Mouse (Mus musculus): ENCODE measurements around the gene Vangl1. TPM values are rescaled to one million over a fixed set of nuclear protein-coding genes. Genes with fewer than 3 reads are reported as not detected.
A peak's percentile ranks its signal among the peaks of the same experiment; 100 is the strongest.
"Not testable (repeated sequence)": the region's sequence is repeated elsewhere in the genome, so short reads cannot be mapped to it uniquely, and the experiment has no call there.

The Vangl1 gene
- polyA plus RNA-seq, 1 experiment from 2014 or later: 13.4 TPM

GRCm38 (mm10) chr3:102205458-102205830, 951 bp upstream of the Vangl1 start:
- 4% methylated on average over 7 of the region's 7 CpGs for WGBS
- H3K4me3 ChIP-seq (ENCODE audit: low read depth, low read length): no peak overlapping the region
- H3K4me2 ChIP-seq (ENCODE audit: low read depth): peak overlapping the region; percentile 92; the same call in 1 of the 2 replicates
- H3K36me3 ChIP-seq (ENCODE audit: control insufficient read depth, insufficient read depth, low read length): no peaks in the 10 kb centered on the region
- no peaks in the 10 kb centered on the region for H3K9me3 ChIP-seq (ENCODE audit: control insufficient read depth, low read length)
- ATAC-seq (ENCODE audit: insufficient read depth, low FRiP score, low TSS enrichment): no peak
- peak; percentile 44 for DNase-seq (ENCODE audit: low spot score)
- peaks cover 8% of the 10 kb centered on the region for H3K4me1 ChIP-seq (ENCODE audit: control insufficient read depth, insufficient read depth, low read length)
- H3K27ac ChIP-seq (ENCODE audit: low read depth, low read length): no peak overlapping the region
- H3K27me3 ChIP-seq (ENCODE audit: control insufficient read depth, insufficient read depth, low read length): peaks cover 4% of the 10 kb centered on the region; the same call in 1 of the 2 replicates
- H3K9ac ChIP-seq (ENCODE audit: low read length): no peak overlapping the region

- WGBS: 11% methylated on average over 13 of the region's 17 CpGs
- not testable (repeated sequence) for H3K36me3 ChIP-seq (ENCODE audit: control insufficient read depth, insufficient read depth, low read length); H3K27me3 ChIP-seq (ENCODE audit: control insufficient read depth, insufficient read depth, low read length); H3K27ac ChIP-seq (ENCODE audit: low read depth, low read length); H3K9me3 ChIP-seq (ENCODE audit: control insufficient read depth, low read length)
- DNase-seq (ENCODE audit: low spot score) (peak; percentile 36), ATAC-seq (ENCODE audit: insufficient read depth, low FRiP score, low TSS enrichment) (peak; percentile 16)
- Histone ChIP-seq H3K4me3 (ENCODE audit: low read depth, low read length) (peak overlapping the region; percentile 70), H3K4me1 (ENCODE audit: control insufficient read depth, insufficient read depth, low read length) (peaks cover 11% of the 10 kb centered on the region), H3K9ac (ENCODE audit: low read length) (peak overlapping the region; percentile 74), H3K4me2 (ENCODE audit: low read depth) (peak overlapping the region; percentile 92)
Measured at GRCm38 (mm10) chr3:102204734-102205457, 403 bp upstream of the Vangl1 start.

GRCm38 (mm10) chr3:102203131-102203530, 1.4 kb downstream of the Vangl1 start:
- Histone ChIP-seq H3K36me3 (ENCODE audit: control insufficient read depth, insufficient read depth, low read length) (no peaks in the 10 kb centered on the region), H3K4me2 (ENCODE audit: low read depth) (peak overlapping the region; percentile 92), H3K4me1 (ENCODE audit: control insufficient read depth, insufficient read depth, low read length) (peaks cover 17% of the 10 kb centered on the region), H3K4me3 (ENCODE audit: low read depth, low read length) (peak overlapping the region; percentile 70), H3K27me3 (ENCODE audit: control insufficient read depth, insufficient read depth, low read length) (peaks cover 4% of the 10 kb centered on the region), H3K27ac (ENCODE audit: low read depth, low read length) (no peak overlapping the region), H3K9ac (ENCODE audit: low read length) (peak overlapping the region; percentile 74; the same call in 1 of the 2 replicates), H3K9me3 (ENCODE audit: control insufficient read depth, low read length) (no peaks in the 10 kb centered on the region)
- DNase-seq (ENCODE audit: low spot score) (no peak), ATAC-seq (ENCODE audit: insufficient read depth, low FRiP score, low TSS enrichment) (no peak)
- WGBS: 3% methylated on average over 7 of the region's 7 CpGs

DNA sequence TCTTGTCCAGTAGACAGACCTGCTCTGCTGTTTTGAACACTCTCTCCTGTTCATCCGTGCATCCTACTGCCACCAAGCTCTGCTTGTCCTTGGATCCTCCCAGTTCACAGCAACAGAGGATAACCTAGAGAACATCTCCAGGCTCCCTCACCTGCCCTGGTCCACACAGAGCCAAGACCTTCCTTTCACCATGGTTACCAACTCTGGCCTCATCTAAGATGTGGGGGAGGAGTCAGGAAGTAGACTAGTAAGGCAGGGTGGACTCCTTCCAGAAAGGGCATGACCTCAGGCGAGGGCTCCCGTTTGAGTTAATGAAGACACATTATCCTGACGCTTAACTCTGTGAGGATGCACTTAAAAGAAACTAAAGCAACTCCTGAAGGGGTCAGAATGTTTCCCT, 4.5 kb downstream of the Vangl1 start:
- no peak overlapping the region for H3K27ac ChIP-seq (ENCODE audit: low read depth, low read length)
- ATAC-seq (ENCODE audit: insufficient read depth, low FRiP score, low TSS enrichment): no peak
- no peak for DNase-seq (ENCODE audit: low spot score)
- H3K36me3 ChIP-seq (ENCODE audit: control insufficient read depth, insufficient read depth, low read length): no peaks in the 10 kb centered on the region
- H3K4me2 ChIP-seq (ENCODE audit: low read depth): no peak overlapping the region
- whole genome bisulfite sequencing: 33% methylated on average over 4 of the region's 4 CpGs
- peaks cover 6% of the 10 kb centered on the region; the same call in 1 of the 2 replicates for H3K27me3 ChIP-seq (ENCODE audit: control insufficient read depth, insufficient read depth, low read length)
- H3K4me3 ChIP-seq (ENCODE audit: low read depth, low read length): no peak overlapping the region
- no peaks in the 10 kb centered on the region for H3K9me3 ChIP-seq (ENCODE audit: control insufficient read depth, low read length)
- peaks cover 32% of the 10 kb centered on the region for H3K4me1 ChIP-seq (ENCODE audit: control insufficient read depth, insufficient read depth, low read length)
- no peak overlapping the region for H3K9ac ChIP-seq (ENCODE audit: low read length)

GRCm38 (mm10) chr3:102199226-102199625, 5.3 kb downstream of the Vangl1 start:
- Histone ChIP-seq H3K9me3 (ENCODE audit: control insufficient read depth, low read length) (no peaks in the 10 kb centered on the region), H3K27me3 (ENCODE audit: control insufficient read depth, insufficient read depth, low read length) (peaks cover 6% of the 10 kb centered on the region; the same call in 1 of the 2 replicates), H3K36me3 (ENCODE audit: control insufficient read depth, insufficient read depth, low read length) (no peaks in the 10 kb centered on the region), H3K4me1 (ENCODE audit: control insufficient read depth, insufficient read depth, low read length) (peaks cover 38% of the 10 kb centered on the region), H3K9ac (ENCODE audit: low read length) (no peak overlapping the region), H3K4me3 (ENCODE audit: low read depth, low read length) (no peak overlapping the region), H3K4me2 (ENCODE audit: low read depth) (no peak overlapping the region), H3K27ac (ENCODE audit: low read depth, low read length) (no peak overlapping the region)
- DNase-seq (ENCODE audit: low spot score) (no peak), ATAC-seq (ENCODE audit: insufficient read depth, low FRiP score, low TSS enrichment) (no peak)
- 62% methylated on average over 4 of the region's 4 CpGs for WGBS

DNA sequence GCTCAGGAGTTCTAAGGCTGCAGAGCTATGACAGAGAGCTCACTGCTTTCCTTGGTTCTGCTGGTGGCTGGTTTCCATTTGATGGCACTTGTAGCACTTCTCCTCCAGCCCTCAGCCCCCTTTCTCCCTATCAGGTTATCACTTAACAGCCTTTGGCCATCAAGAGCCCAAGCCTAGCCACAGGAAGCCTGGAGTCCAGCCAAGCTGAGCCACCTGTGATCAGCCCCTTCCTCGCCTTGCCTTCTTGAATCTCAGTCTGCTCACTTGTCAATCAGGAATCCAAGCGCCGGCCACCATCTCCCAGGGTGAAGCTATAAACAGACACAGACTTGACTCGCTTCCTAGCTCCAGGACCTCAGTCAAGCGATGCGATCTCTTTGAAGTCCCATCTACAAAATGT, 6.0 kb downstream of the Vangl1 start:
- H3K27ac ChIP-seq (ENCODE audit: low read depth, low read length): no peak overlapping the region
- H3K9me3 ChIP-seq (ENCODE audit: control insufficient read depth, low read length): no peaks in the 10 kb centered on the region
- no peak overlapping the region for H3K4me3 ChIP-seq (ENCODE audit: low read depth, low read length)
- H3K9ac ChIP-seq (ENCODE audit: low read length): no peak overlapping the region
- peaks cover 6% of the 10 kb centered on the region; the same call in 1 of the 2 replicates for H3K27me3 ChIP-seq (ENCODE audit: control insufficient read depth, insufficient read depth, low read length)
- H3K4me1 ChIP-seq (ENCODE audit: control insufficient read depth, insufficient read depth, low read length): peaks cover 43% of the 10 kb centered on the region
- WGBS: 32% methylated on average over 6 of the region's 6 CpGs
- ATAC-seq (ENCODE audit: insufficient read depth, low FRiP score, low TSS enrichment) (no peak), DNase-seq (ENCODE audit: low spot score) (no peak)
- no peaks in the 10 kb centered on the region for H3K36me3 ChIP-seq (ENCODE audit: control insufficient read depth, insufficient read depth, low read length)
- no peak overlapping the region for H3K4me2 ChIP-seq (ENCODE audit: low read depth)

DNA sequence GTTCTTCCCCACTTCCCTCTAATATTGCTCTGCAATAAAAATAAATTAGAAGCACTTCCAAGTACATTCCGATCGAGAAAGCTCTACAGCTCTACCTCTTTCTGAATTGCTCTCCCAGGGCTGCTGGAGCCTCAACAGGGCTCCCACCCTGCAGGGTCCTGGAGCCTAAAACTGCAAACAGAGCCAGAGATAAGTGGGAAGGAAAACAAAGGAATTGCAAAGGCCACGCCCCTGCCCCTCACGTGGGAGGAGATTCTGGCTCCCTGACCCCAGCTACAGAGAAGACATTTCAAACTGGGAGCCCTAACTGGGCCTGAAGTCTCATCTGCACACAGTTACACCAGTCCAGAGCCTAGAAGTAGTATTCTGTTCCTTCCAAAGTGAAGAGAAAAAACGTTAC, 6.7 kb downstream of the Vangl1 start:
- Histone ChIP-seq H3K4me2 (ENCODE audit: low read depth) (no peak overlapping the region), H3K27me3 (ENCODE audit: control insufficient read depth, insufficient read depth, low read length) (peaks cover 6% of the 10 kb centered on the region; the same call in 1 of the 2 replicates), H3K36me3 (ENCODE audit: control insufficient read depth, insufficient read depth, low read length) (no peaks in the 10 kb centered on the region), H3K27ac (ENCODE audit: low read depth, low read length) (0 out of 2 replicates have a peak overlapping the region, but pooled peaks have one; percentile 7), H3K4me3 (ENCODE audit: low read depth, low read length) (no peak overlapping the region), H3K9ac (ENCODE audit: low read length) (no peak overlapping the region), H3K4me1 (ENCODE audit: control insufficient read depth, insufficient read depth, low read length) (peaks cover 44% of the 10 kb centered on the region), H3K9me3 (ENCODE audit: control insufficient read depth, low read length) (no peaks in the 10 kb centered on the region)
- ATAC-seq (ENCODE audit: insufficient read depth, low FRiP score, low TSS enrichment) (no peak), DNase-seq (ENCODE audit: low spot score) (no peak)
- 7% methylated on average over 5 of the region's 5 CpGs for WGBS

- Histone ChIP-seq H3K4me3 (ENCODE audit: low read depth, low read length) (no peak overlapping the region), H3K27me3 (ENCODE audit: control insufficient read depth, insufficient read depth, low read length) (peaks cover 9% of the 10 kb centered on the region; the same call in 1 of the 2 replicates), H3K4me2 (ENCODE audit: low read depth) (no peak overlapping the region), H3K9ac (ENCODE audit: low read length) (no peak overlapping the region), H3K9me3 (ENCODE audit: control insufficient read depth, low read length) (no peaks in the 10 kb centered on the region), H3K27ac (ENCODE audit: low read depth, low read length) (0 out of 2 replicates have a peak overlapping the region, but pooled peaks have one; percentile 7), H3K36me3 (ENCODE audit: control insufficient read depth, insufficient read depth, low read length) (no peaks in the 10 kb centered on the region), H3K4me1 (ENCODE audit: control insufficient read depth, insufficient read depth, low read length) (peaks cover 46% of the 10 kb centered on the region)
- 70% methylated on average over 5 of the region's 5 CpGs for WGBS
- ATAC-seq (ENCODE audit: insufficient read depth, low FRiP score, low TSS enrichment): no peak
- DNase-seq (ENCODE audit: low spot score): no peak
Measured at GRCm38 (mm10) chr3:102197152-102197551, 7.3 kb downstream of the Vangl1 start.

DNA sequence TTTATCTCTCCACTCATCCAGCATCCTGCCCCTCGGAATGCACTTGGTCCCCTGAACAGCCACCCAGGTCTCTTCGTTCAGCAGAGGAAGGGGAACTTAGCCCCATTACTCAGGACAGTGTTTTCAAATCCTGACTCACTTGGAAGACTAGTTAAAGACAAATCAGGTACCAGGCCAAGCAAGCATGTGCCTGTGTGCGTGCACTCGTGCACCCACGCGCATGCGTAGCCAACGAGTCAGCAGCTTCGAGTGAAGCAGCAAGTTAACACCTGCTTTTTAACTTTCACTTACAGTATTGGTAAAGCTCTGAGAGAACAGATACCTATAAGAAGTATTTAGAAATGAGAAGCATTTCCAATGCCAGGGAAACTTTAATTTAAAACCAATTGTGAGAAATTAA, 8.3 kb downstream of the Vangl1 start:
- Histone ChIP-seq H3K9me3 (ENCODE audit: control insufficient read depth, low read length) (no peaks in the 10 kb centered on the region), H3K4me3 (ENCODE audit: low read depth, low read length) (no peak overlapping the region), H3K27ac (ENCODE audit: low read depth, low read length) (no peak overlapping the region), H3K4me2 (ENCODE audit: low read depth) (no peak overlapping the region), H3K36me3 (ENCODE audit: control insufficient read depth, insufficient read depth, low read length) (no peaks in the 10 kb centered on the region), H3K4me1 (ENCODE audit: control insufficient read depth, insufficient read depth, low read length) (peaks cover 46% of the 10 kb centered on the region), H3K9ac (ENCODE audit: low read length) (no peak overlapping the region), H3K27me3 (ENCODE audit: control insufficient read depth, insufficient read depth, low read length) (peaks cover 9% of the 10 kb centered on the region; the same call in 1 of the 2 replicates)
- no peak for DNase-seq (ENCODE audit: low spot score)
- no peak for ATAC-seq (ENCODE audit: insufficient read depth, low FRiP score, low TSS enrichment)
- 77% methylated on average over 9 of the region's 9 CpGs for WGBS
